9 mouse cellular contexts compared by ENCODE assay signal in the genomic region with DNA sequence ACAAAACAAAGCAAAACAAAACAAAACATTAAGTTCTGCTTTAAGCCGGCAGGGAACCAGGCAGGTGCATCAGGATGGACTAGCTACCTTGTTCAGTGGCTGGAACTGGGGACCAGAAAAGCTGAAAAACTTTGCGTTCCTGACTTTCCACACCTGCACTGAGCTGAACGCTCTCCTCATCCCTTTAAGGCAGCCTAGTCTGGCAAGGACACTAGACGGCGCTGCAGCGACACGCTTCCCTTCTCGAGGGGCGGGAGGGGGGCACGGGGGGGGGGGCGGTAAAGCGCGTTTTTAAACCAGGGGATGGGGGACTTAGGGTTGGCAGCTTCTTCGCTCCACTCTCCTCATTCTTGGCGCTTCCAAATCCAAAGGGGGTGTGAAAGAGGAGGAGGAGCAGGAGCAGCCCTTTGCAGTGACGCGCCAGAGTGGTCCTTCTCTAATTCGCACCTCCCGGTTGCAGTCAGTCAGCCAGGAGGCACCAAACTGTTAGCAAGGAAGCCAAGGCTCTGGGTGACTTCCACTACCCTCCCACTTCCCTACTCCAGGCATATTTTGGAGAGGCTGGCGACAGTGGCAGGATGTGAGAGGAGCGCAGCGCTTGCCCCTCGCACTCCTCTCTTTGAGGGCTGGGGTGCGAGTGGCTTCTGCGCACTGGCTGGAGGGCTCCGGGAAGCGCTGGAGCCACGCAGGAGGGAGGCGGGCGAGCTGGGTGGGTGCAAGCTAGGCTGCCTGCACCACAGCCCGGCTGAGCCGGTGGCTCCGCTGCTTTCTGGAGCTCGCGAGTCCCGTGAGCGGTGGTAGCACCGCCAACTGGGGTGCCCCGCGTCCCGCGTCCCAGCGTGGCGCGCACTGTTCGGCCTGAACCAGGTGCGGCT. TPM values are rescaled to one million over a fixed set of nuclear protein-coding genes. Genes with fewer than 3 reads are reported as not detected.
A peak's percentile ranks its signal among the peaks of the same experiment; 100 is the strongest.
DNase-seq lines count a peak whose midpoint lies in the region; ATAC-seq lines count a peak whose summit lies in the region.
"Had no signal": no experiment of that assay in that cellular context is flagged by ENCODE, and none has a peak within 500 bp of the region (broad histone marks: within the 10 kb centered on the region; RNA-seq: fewer than 3 reads in every experiment).

Gene Il1rapl2, plus strand, starts transcription at position 288 of the 875 bp plus-strand sequence.

- H3K4me2 ChIP-seq in midbrain, embryonic 13.5 days (replicated peaks), result peak within 1 kb of the TSS; percentile 74

- H3K4me1 ChIP-seq in megakaryocyte, embryonic 14.5 days, result no peaks in the 10 kb centered on the region
- peaks cover 9% of the 10 kb centered on the region; the same call in 1 of the 2 replicates for H3K4me1 ChIP-seq in midbrain, embryonic 13.5 days (replicated peaks)

- no peak within 1 kb of the TSS for H3K27ac ChIP-seq in midbrain, embryonic 13.5 days

- peak within 1 kb of the TSS; percentile 39; the same call in 1 of the 2 replicates for H3K9ac ChIP-seq in midbrain, embryonic 13.5 days (replicated peaks)

- no peaks in the 10 kb centered on the region for H3K36me3 ChIP-seq in megakaryocyte, embryonic 14.5 days (replicated peaks; ENCODE audit: low read length)
- no peaks in the 10 kb centered on the region for H3K36me3 ChIP-seq in midbrain, embryonic 13.5 days

- WGBS in midbrain, embryonic 13.5 days, result 17% methylated on average over 47 of the region's 47 CpGs

- peak; percentile 5 to 25 for DNase-seq in cerebellum, postnatal 25 days
- DNase-seq in cerebellum, adult 11 months, result no peak
- DNase-seq in heart, postnatal 4 days, result peak; percentile 18
- no peak for DNase-seq in thymus, postnatal 4 days

- peaks cover 37% of the 10 kb centered on the region for H3K27me3 ChIP-seq in megakaryocyte, embryonic 14.5 days (replicated peaks)
- peaks cover 47% of the 10 kb centered on the region for H3K27me3 ChIP-seq in midbrain, embryonic 13.5 days

- H3K4me3 ChIP-seq in megakaryocyte, embryonic 14.5 days (replicated peaks), result peak within 1 kb of the TSS; percentile 28
- H3K4me3 ChIP-seq in midbrain, embryonic 13.5 days (replicated peaks), result peak within 1 kb of the TSS; percentile 45

- H3K9me3 ChIP-seq in megakaryocyte, embryonic 14.5 days, result no peaks in the 10 kb centered on the region
- no peaks in the 10 kb centered on the region for H3K9me3 ChIP-seq in midbrain, embryonic 13.5 days

- no peak for ATAC-seq in megakaryocyte, adult 5-6 weeks (ENCODE audit: poor library complexity, severe bottlenecking)
- peak; percentile 87 for ATAC-seq in midbrain, embryonic 13.5 days
- no peak for ATAC-seq in monocyte, adult 5-6 weeks (replicated peaks; ENCODE audit: insufficient number of reproducible peaks, low FRiP score, low TSS enrichment, poor library complexity, severe bottlenecking)

RNA-seq across cellular contexts. Expression of gene Il1rapl2, which starts in this region (rescaled TPM):
- polyA plus RNA-seq in megakaryocyte, embryonic 14.5 days (2012; ENCODE audit: insufficient read depth, low replicate concordance), result not detected in 2 replicates
- total RNA-seq in megakaryocyte, adult 5-6 weeks (2015), result not detected in 2 replicates
- not detected in 2 replicates for total RNA-seq in megakaryocyte, adult 5-6 weeks (2017)
- not detected for total RNA-seq in heart, postnatal 4 days (2021)
- 1.5 and 2.0 TPM in 2 replicates for polyA plus RNA-seq in midbrain, embryonic 13.5 days (2015; fragmentation: Nextera tagmentation; extraction: Ambion mirVana)
- total RNA-seq in monocyte, adult 5-6 weeks (2017), result not detected in 3 replicates
- total RNA-seq: neutrophil, adult 5-6 weeks had no signal

Comparison
In these comparisons a context has a peak if more than half of its experiments do, and no peak if none do; other contexts are left out.
1. DNase-seq: peak in cerebellum, postnatal 25 days (2 of 2); none in cerebellum, adult 11 months (single experiment) and thymus, postnatal 4 days (single experiment).
2. Peak in DNase-seq in heart, postnatal 4 days; RNA of the gene not detected or under 1 TPM.